Mouse (Mus musculus) small intestine, adult 2 months (tissue): ENCODE measurements around the gene Gstm6.

Experiments used
- CTCF ChIP-seq: fragments of 200-500 bp; IDR thresholded peaks from 2 replicates; pipeline ENCODE4 v1.5.1; 2012; ENCODE audit warnings: low read depth, mild to moderate bottlenecking, control low read depth, inconsistent platforms, low read length, moderate library complexity, mixed read lengths; ENCODE audit not compliant: insufficient replicate concordance, insufficient read length; ENCODE audit errors: extremely low read depth
- POLR2A ChIP-seq: fragments of 200-500 bp; IDR thresholded peaks from 2 replicates; pipeline ENCODE4 v1.6.1; 2012; ENCODE audit warnings: low read depth, mild to moderate bottlenecking, control low read depth, inconsistent platforms, low read length, moderate library complexity

- no peak for TF ChIP-seq POLR2A
- TF ChIP-seq CTCF: no peak
Observed at GRCm38 (mm10) chr3:107950531-107950930, 7.0 kb upstream of the Gstm6 start.
